Comparison of ENCODE assay signal across 8 mouse cellular contexts in the genomic region with DNA sequence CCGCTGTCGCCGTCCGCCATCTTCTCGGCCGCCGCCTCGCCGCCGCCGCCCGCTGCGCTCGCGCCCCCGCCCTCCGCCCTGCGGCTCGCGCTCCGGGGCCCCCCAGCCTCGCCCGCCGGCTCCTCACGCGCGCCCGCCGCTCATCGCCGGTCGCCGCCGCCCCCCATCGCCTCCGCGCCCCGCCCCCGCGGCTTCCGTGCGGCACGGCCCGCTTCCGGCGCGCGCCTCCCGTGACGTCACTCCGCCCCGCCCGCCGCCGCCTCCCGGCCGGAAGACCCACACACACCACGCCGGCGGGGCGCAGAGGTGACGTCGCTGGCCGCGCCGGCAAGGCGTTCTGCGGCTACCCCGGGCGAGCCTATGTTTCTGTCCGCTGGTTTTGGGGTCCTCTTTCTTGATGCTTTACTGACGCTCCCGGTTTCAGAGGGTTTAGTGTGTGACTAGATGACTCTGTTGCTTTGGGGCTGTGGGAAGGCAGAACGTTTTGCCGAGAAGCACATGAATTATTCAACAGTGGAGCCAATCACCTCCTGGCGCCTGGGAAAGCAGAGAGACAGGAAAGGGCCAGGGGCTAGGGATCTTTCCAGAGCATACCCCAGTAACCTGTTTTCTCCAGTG. TPM values are rescaled to one million over a fixed set of nuclear protein-coding genes. Genes with fewer than 3 reads are reported as not detected.
DNase-seq lines count a peak whose midpoint lies in the region; ATAC-seq and TF ChIP-seq lines count a peak whose summit lies in the region.

A gene (minus strand): TSS at position 51 of the 618 bp plus-strand sequence.

- ATAC-seq in hematopoietic stem cell, adult 5-6 weeks (replicated peaks in 1 of 2; ENCODE audit: insufficient read depth in 1 of 2, low FRiP score in 2 of 2, low TSS enrichment in 1 of 2, low read depth in 1 of 2, poor library complexity in 2 of 2, severe bottlenecking in 2 of 2), result peak; percentile 79 to 87
- ATAC-seq in lung, embryonic 15.5 days (ENCODE audit: borderline replicate concordance, extremely low read depth, low FRiP score, low TSS enrichment), result peak; percentile 95

- peaks cover 8 to 9% of the 10 kb centered on the region in 2 experiments; a peak in 3 of 4 replicates for H3K4me1 ChIP-seq in MEL (ENCODE audit: control insufficient read depth in 1 of 2, insufficient read depth in 2 of 2, low read length in 2 of 2)
- peaks cover 21% of the 10 kb centered on the region for H3K4me1 ChIP-seq in cerebellum, adult 2 months (ENCODE audit: control insufficient read depth, insufficient read depth, low read length)
- peaks cover 26% of the 10 kb centered on the region for H3K4me1 ChIP-seq in lung, embryonic 15.5 days
- H3K4me1 ChIP-seq in olfactory bulb, adult 2 months (ENCODE audit: control insufficient read depth, insufficient read depth, low read length), result no peaks in the 10 kb centered on the region

- H3K4me2 ChIP-seq in lung, embryonic 15.5 days, result peak within 1 kb of the TSS; percentile 74

- peak; percentile 78 to 98 for TF ChIP-seq POLR2A in MEL (IDR thresholded peaks at IDR 0.05; ENCODE audit: control insufficient read depth in 1 of 2, insufficient read depth in 1 of 2, low read depth in 1 of 2, low read length in 2 of 2, poor library complexity in 1 of 2)
- TF ChIP-seq POLR2A in cerebellum, adult 2 months (IDR thresholded peaks at IDR 0.05; ENCODE audit: borderline replicate concordance, insufficient read depth, low read length), result peak; percentile 97
- peak; percentile 98 for TF ChIP-seq POLR2A in olfactory bulb, adult 2 months (IDR thresholded peaks at IDR 0.05; ENCODE audit: insufficient read depth, low read depth, low read length)

- TF ChIP-seq RAD21 in MEL (IDR thresholded peaks at IDR 0.05; ENCODE audit: low read depth, low read length), result no peak

- H3K36me3 ChIP-seq in MEL (ENCODE audit: control insufficient read depth in 1 of 2, insufficient read depth in 2 of 2, low read length in 2 of 2), result peaks cover under 1 to 21% of the 10 kb centered on the region in 2 experiments; a peak in 3 of 4 replicates
- 0 out of 2 replicates have a peak, but pooled peaks cover 3% of the 10 kb centered on the region for H3K36me3 ChIP-seq in lung, embryonic 15.5 days

- TF ChIP-seq EP300 in MEL (IDR thresholded peaks at IDR 0.05; ENCODE audit: low read depth in 1 of 2, low read length in 2 of 2), result no peak

- peak; percentile 95 for DNase-seq in MEL (ENCODE audit: low read depth, low spot score)
- peak; percentile 93 to 94 for DNase-seq in cerebellum, adult 2 months
- DNase-seq in forelimb bud, embryonic 11.5 days (ENCODE audit: low read depth, low spot score), result peak; percentile 69
- peak; percentile 51 for DNase-seq in layer of hippocampus, adult 9-10 months (ENCODE audit: low spot score)
- DNase-seq in thymus, adult 18-20 months, result peak; percentile 80 to 82

- peak within 1 kb of the TSS; percentile 100 for H3K9ac ChIP-seq in MEL (ENCODE audit: control insufficient read depth, low read depth, low read length, poor library complexity, severe bottlenecking)
- peak within 1 kb of the TSS; percentile 97 for H3K9ac ChIP-seq in lung, embryonic 15.5 days

- TF ChIP-seq CTCF in MEL (IDR thresholded peaks at IDR 0.05 in 2 of 3, conservative IDR thresholded peaks at IDR 0.05 in 1 of 3; ENCODE audit: control insufficient read depth in 1 of 3, insufficient read depth in 1 of 3, low read depth in 2 of 3, low read length in 3 of 3, poor library complexity in 1 of 3, severe bottlenecking in 1 of 3), result no peak
- TF ChIP-seq CTCF in cerebellum, adult 2 months (IDR thresholded peaks at IDR 0.05; ENCODE audit: borderline replicate concordance, insufficient read depth, low read depth, low read length), result no peak
- TF ChIP-seq CTCF in olfactory bulb, adult 2 months (IDR thresholded peaks at IDR 0.05; ENCODE audit: insufficient read depth, low read depth, low read length), result no peak

- H3K79me2 ChIP-seq in MEL (ENCODE audit: control insufficient read depth, insufficient read depth, low read length, poor library complexity), result peaks cover 44% of the 10 kb centered on the region

- H3K27me3 ChIP-seq in MEL (ENCODE audit: control insufficient read depth in 1 of 2, insufficient read depth in 2 of 2, low read length in 2 of 2), result no peaks in the 10 kb centered on the region
- H3K27me3 ChIP-seq in cerebellum, adult 2 months (ENCODE audit: control insufficient read depth, insufficient read depth, low read length), result no peaks in the 10 kb centered on the region
- H3K27me3 ChIP-seq in lung, embryonic 15.5 days, result no peaks in the 10 kb centered on the region

- peak within 1 kb of the TSS; percentile 87 to 100 for H3K4me3 ChIP-seq in MEL (ENCODE audit: control insufficient read depth in 1 of 2, insufficient read depth in 1 of 2, low read depth in 2 of 2, low read length in 2 of 2)
- H3K4me3 ChIP-seq in cerebellum, adult 2 months (replicated peaks; ENCODE audit: insufficient read depth, low read depth, low read length), result peak within 1 kb of the TSS; percentile 94
- H3K4me3 ChIP-seq in lung, embryonic 15.5 days, result peak within 1 kb of the TSS; percentile 89
- peak within 1 kb of the TSS; percentile 87 for H3K4me3 ChIP-seq in olfactory bulb, adult 2 months (ENCODE audit: insufficient read depth, low read depth, low read length)

- H3K9me3 ChIP-seq in MEL (replicated peaks; ENCODE audit: insufficient read depth, low read length), result no peaks in the 10 kb centered on the region
- no peaks in the 10 kb centered on the region for H3K9me3 ChIP-seq in lung, embryonic 15.5 days

- WGBS in cerebellum, adult 2 months, result 8% methylated on average over 71 of the region's 76 CpGs
- under 1% methylated on average over 62 of the region's 76 CpGs for WGBS in lung, embryonic 15.5 days
- 24% methylated on average over 76 of the region's 76 CpGs for WGBS in olfactory bulb, adult 2 months

- peak within 1 kb of the TSS; percentile 95 for H3K27ac ChIP-seq in MEL (ENCODE audit: control insufficient read depth, low read depth, low read length)
- H3K27ac ChIP-seq in cerebellum, adult 2 months (ENCODE audit: insufficient read depth, low read length), result peak within 1 kb of the TSS; percentile 100
- H3K27ac ChIP-seq in lung, embryonic 15.5 days, result peak within 1 kb of the TSS; percentile 96
- peak within 1 kb of the TSS; percentile 93 for H3K27ac ChIP-seq in olfactory bulb, adult 2 months (ENCODE audit: insufficient read depth, low read depth, low read length)

TF ChIP-seq in MEL, 35 proteins besides CTCF, POLR2A, EP300 and RAD21:
- no peak for TF ChIP-seq UBTF (IDR thresholded peaks at IDR 0.05; ENCODE audit: borderline replicate concordance, insufficient read depth, low read depth, low read length)
- peak; percentile 86 for TF ChIP-seq ELF1 (IDR thresholded peaks at IDR 0.05; ENCODE audit: low read depth, low read length)
- TF ChIP-seq TCF12 (IDR thresholded peaks at IDR 0.05; ENCODE audit: low read depth, low read length), result peak; percentile 61
- no peak for TF ChIP-seq MEF2A (IDR thresholded peaks at IDR 0.05; ENCODE audit: extremely low read depth, insufficient replicate concordance, low read depth, low read length, poor library complexity, severe bottlenecking)
- 0 out of 2 replicates have a peak, but pooled peaks have one; percentile 33 for TF ChIP-seq CHD1 (IDR thresholded peaks at IDR 0.05; ENCODE audit: low read depth, low read length)
- peak; percentile 34; the same call in 1 of the 2 replicates for TF ChIP-seq USF1 (IDR thresholded peaks at IDR 0.05; ENCODE audit: low read depth, low read length)
- no peak for TF ChIP-seq MAFK (IDR thresholded peaks at IDR 0.05; ENCODE audit: borderline replicate concordance, low read depth, low read length)
- TF ChIP-seq HCFC1 (IDR thresholded peaks at IDR 0.05; ENCODE audit: low read depth, low read length), result peak; percentile 91
- TF ChIP-seq MAZ (IDR thresholded peaks at IDR 0.05; ENCODE audit: low read depth, low read length), result peak; percentile 95
- TF ChIP-seq ZC3H11A (IDR thresholded peaks at IDR 0.05; ENCODE audit: low read depth, low read length), result no peak
- peak; percentile 85 for TF ChIP-seq MAX (IDR thresholded peaks at IDR 0.05; ENCODE audit: low read length)
- peak; percentile 61; the same call in 1 of the 2 replicates for TF ChIP-seq TBP (IDR thresholded peaks at IDR 0.05; ENCODE audit: low read depth, low read length)
- 0 out of 2 replicates have a peak, but pooled peaks have one; percentile 10 for TF ChIP-seq RCOR1 (IDR thresholded peaks at IDR 0.05; ENCODE audit: low read depth, low read length)
- no peak for TF ChIP-seq USF2 (IDR thresholded peaks at IDR 0.05; ENCODE audit: borderline replicate concordance in 1 of 2, insufficient read depth in 1 of 2, low read depth in 1 of 2, low read length in 2 of 2)
- peak; percentile 93 for TF ChIP-seq ZMIZ1 (IDR thresholded peaks at IDR 0.05; ENCODE audit: low read depth, low read length)
- TF ChIP-seq JUND (IDR thresholded peaks at IDR 0.05; ENCODE audit: low read depth, low read length), result no peak
- TF ChIP-seq ETS1 (IDR thresholded peaks at IDR 0.05; ENCODE audit: low read depth, low read length), result peak; percentile 60
- peak; percentile 93 for TF ChIP-seq SIN3A (IDR thresholded peaks at IDR 0.05; ENCODE audit: low read length)
- peak; percentile 98 for TF ChIP-seq NELFE (IDR thresholded peaks at IDR 0.05; ENCODE audit: low read depth, low read length)
- TF ChIP-seq POLR2AphosphoS2 (IDR thresholded peaks at IDR 0.05; ENCODE audit: low read length), result peak; percentile 98
- peak; percentile 20; the same call in 1 of the 2 replicates for TF ChIP-seq SMC3 (IDR thresholded peaks at IDR 0.05; ENCODE audit: low read depth, low read length)
- no peak for TF ChIP-seq CHD2 (IDR thresholded peaks at IDR 0.05; ENCODE audit: low read length)
- peak; percentile 93 for TF ChIP-seq MXI1 (IDR thresholded peaks at IDR 0.05; ENCODE audit: low read depth, low read length)
- peak; percentile 69 for TF ChIP-seq MYC (IDR thresholded peaks at IDR 0.05; ENCODE audit: low read depth, low read length)

RNA-seq across cellular contexts. Expression of the gene that starts here (rescaled TPM):
- 29.3 and 33.9 TPM in 2 replicates for total RNA-seq in MEL (2012; rRNA removed)
- 10 to 100 TPM; 23.1 to 32.7 TPM for polyA plus RNA-seq in MEL (2012; ENCODE audit: insufficient read depth in 1 of 2, insufficient read length in 2 of 2, low read depth in 1 of 2, low replicate concordance in 2 of 2, missing spikeins in 1 of 2)
- 76.9 and 81.9 TPM in 2 replicates for polyA plus RNA-seq in cerebellum, adult 2 months (2012; rRNA removed)
- total RNA-seq in hematopoietic stem cell, adult 5-6 weeks (2017), result 75.8 and 78.8 TPM in 2 replicates
- polyA plus RNA-seq in lung, embryonic 15.5 days (2015; fragmentation: Nextera tagmentation; extraction: Ambion mirVana), result 28.1 and 28.8 TPM in 2 replicates
- 146 and 170 TPM in 2 replicates for polyA plus RNA-seq in olfactory bulb, adult 2 months (2012; ENCODE audit: insufficient read depth, insufficient read length, low replicate concordance, missing spikeins)

Comparison
In these comparisons a context has a peak if more than half of its experiments do, and no peak if none do; other contexts are left out.
1. Peak in every context shown above with its lines: DNase-seq, ATAC-seq, H3K4me3 ChIP-seq and H3K27ac ChIP-seq.